ENCODE assay signal across 8 mouse cellular contexts in genomic region chr13:59556670-59557069, GRCm38 (mm10). TPM values are rescaled to one million over a fixed set of nuclear protein-coding genes. Genes with fewer than 3 reads are reported as not detected.
DNase-seq lines count a peak whose midpoint lies in the region; ATAC-seq and TF ChIP-seq lines count a peak whose summit lies in the region.

No protein-coding gene starts in this region.

- H3K4me3 ChIP-seq in E14TG2a.4 (replicated peaks; ENCODE audit: low read length): peak overlapping the region; percentile 89
- peak overlapping the region; percentile 61 to 87 for H3K4me3 ChIP-seq in heart, embryonic 14.5 days (ENCODE audit: control insufficient read depth in 1 of 2, insufficient read depth in 1 of 2, low read depth in 1 of 2, low read length in 2 of 2)
- H3K4me3 ChIP-seq in kidney, postnatal 0 days (replicated peaks; ENCODE audit: low read depth, low read length): peak overlapping the region; percentile 80
- H3K4me3 ChIP-seq in lung, embryonic 16.5 days (ENCODE audit: low read length): peak overlapping the region; percentile 81
- H3K4me3 ChIP-seq in olfactory bulb, adult 2 months (ENCODE audit: insufficient read depth, low read depth, low read length): peak overlapping the region; percentile 97

- H3K9ac ChIP-seq in heart, embryonic 14.5 days (ENCODE audit: low read length): peak overlapping the region; percentile 85
- peak overlapping the region; percentile 78 for H3K9ac ChIP-seq in kidney, postnatal 0 days (ENCODE audit: low read depth, low read length)
- peak overlapping the region; percentile 81 for H3K9ac ChIP-seq in lung, embryonic 16.5 days (ENCODE audit: low read length)

- no peaks in the 10 kb centered on the region for H3K36me3 ChIP-seq in E14TG2a.4 (ENCODE audit: insufficient read depth, low read length)
- H3K36me3 ChIP-seq in heart, embryonic 14.5 days (ENCODE audit: control insufficient read depth, insufficient read depth, low read length): no peaks in the 10 kb centered on the region
- no peaks in the 10 kb centered on the region for H3K36me3 ChIP-seq in kidney, postnatal 0 days (ENCODE audit: insufficient read depth, low read length)
- H3K36me3 ChIP-seq in lung, embryonic 16.5 days (ENCODE audit: control insufficient read depth, insufficient read depth, low read length): no peaks in the 10 kb centered on the region

- ATAC-seq in erythroid progenitor cell, adult 5-6 weeks (replicated peaks; ENCODE audit: low FRiP score, poor library complexity, severe bottlenecking): peak; percentile 90
- peak; percentile 57 for ATAC-seq in heart, embryonic 14.5 days (ENCODE audit: insufficient number of reproducible peaks, insufficient read depth, low FRiP score, low read depth)
- ATAC-seq in kidney, postnatal 0 days (replicated peaks; ENCODE audit: low FRiP score, low read depth): peak; percentile 84
- peak; percentile 81 for ATAC-seq in lung, embryonic 16.5 days (ENCODE audit: low read depth)

- no peak for TF ChIP-seq POLR2A in brain, embryonic 14.5 days (IDR thresholded peaks at IDR 0.05; ENCODE audit: borderline replicate concordance, extremely low read depth, insufficient read depth, insufficient read length, poor library complexity, severe bottlenecking)
- no peak for TF ChIP-seq POLR2A in olfactory bulb, adult 2 months (IDR thresholded peaks at IDR 0.05; ENCODE audit: insufficient read depth, low read depth, low read length)

- H3K4me1 ChIP-seq in E14TG2a.4 (replicated peaks; ENCODE audit: low read depth, low read length): peaks cover 25% of the 10 kb centered on the region
- H3K4me1 ChIP-seq in heart, embryonic 14.5 days (ENCODE audit: control insufficient read depth in 2 of 2, insufficient read depth in 2 of 2, low read length in 2 of 2): peaks cover 4 to 11% of the 10 kb centered on the region in 2 experiments
- H3K4me1 ChIP-seq in kidney, postnatal 0 days (replicated peaks; ENCODE audit: insufficient read depth, low read length): peaks cover 12% of the 10 kb centered on the region; the same call in 1 of the 2 replicates
- peaks cover 15% of the 10 kb centered on the region for H3K4me1 ChIP-seq in lung, embryonic 16.5 days (replicated peaks; ENCODE audit: control insufficient read depth, insufficient read depth, low read length)
- H3K4me1 ChIP-seq in olfactory bulb, adult 2 months (ENCODE audit: control insufficient read depth, insufficient read depth, low read length): peaks cover 7% of the 10 kb centered on the region

- WGBS in heart, embryonic 14.5 days: 1% methylated on average over 30 of the region's 45 CpGs
- WGBS in kidney, postnatal 0 days: 1% methylated on average over 26 of the region's 45 CpGs
- WGBS in lung, embryonic 16.5 days: 1% methylated on average over 25 of the region's 45 CpGs
- WGBS in olfactory bulb, adult 2 months: under 1% methylated on average over 45 of the region's 45 CpGs

- DNase-seq in brain, embryonic 14.5 days (ENCODE audit: low read depth): peak; percentile 46
- peak; percentile 74 for DNase-seq in kidney, postnatal 0 days (ENCODE audit: low spot score)
- DNase-seq in thymus, postnatal 0 days (ENCODE audit: low spot score): peak; percentile 30

- peak overlapping the region; percentile 96 for H3K4me2 ChIP-seq in heart, embryonic 14.5 days (ENCODE audit: low read length)
- H3K4me2 ChIP-seq in kidney, postnatal 0 days (ENCODE audit: low read length): peak overlapping the region; percentile 83
- H3K4me2 ChIP-seq in lung, embryonic 16.5 days (ENCODE audit: low read depth, low read length): peak overlapping the region; percentile 94

- peaks cover 26% of the 10 kb centered on the region for H3K27me3 ChIP-seq in E14TG2a.4 (ENCODE audit: insufficient read depth, low read length)
- H3K27me3 ChIP-seq in heart, embryonic 14.5 days (ENCODE audit: control insufficient read depth, insufficient read depth, low read length): no peaks in the 10 kb centered on the region
- H3K27me3 ChIP-seq in kidney, postnatal 0 days (ENCODE audit: insufficient read depth, low read length): no peaks in the 10 kb centered on the region
- H3K27me3 ChIP-seq in lung, embryonic 16.5 days (ENCODE audit: control insufficient read depth, insufficient read depth, low read depth, low read length): no peaks in the 10 kb centered on the region

- peak overlapping the region in 1 of 2 experiments; percentile 39; a peak in 2 of 4 replicates for H3K27ac ChIP-seq in heart, embryonic 14.5 days (replicated peaks in 1 of 2; ENCODE audit: control insufficient read depth in 1 of 2, insufficient read depth in 1 of 2, low read depth in 2 of 2, low read length in 2 of 2)
- peak overlapping the region; percentile 81 for H3K27ac ChIP-seq in kidney, postnatal 0 days
- H3K27ac ChIP-seq in lung, embryonic 16.5 days (ENCODE audit: low read length): peak overlapping the region; percentile 70
- peak overlapping the region; percentile 46; the same call in 1 of the 2 replicates for H3K27ac ChIP-seq in olfactory bulb, adult 2 months (ENCODE audit: insufficient read depth, low read depth, low read length)

- H3K9me3 ChIP-seq in E14TG2a.4 (ENCODE audit: low read length): no peaks in the 10 kb centered on the region
- H3K9me3 ChIP-seq in heart, embryonic 14.5 days (ENCODE audit: control insufficient read depth, low read length): no peaks in the 10 kb centered on the region
- no peaks in the 10 kb centered on the region for H3K9me3 ChIP-seq in kidney, postnatal 0 days (replicated peaks; ENCODE audit: low read length)
- H3K9me3 ChIP-seq in lung, embryonic 16.5 days (ENCODE audit: control insufficient read depth, low read length): no peaks in the 10 kb centered on the region

- TF ChIP-seq CTCF in E14TG2a.4 (conservative IDR thresholded peaks at IDR 0.05; ENCODE audit: low read length): no peak
- no peak for TF ChIP-seq CTCF in brain, embryonic 14.5 days (IDR thresholded peaks at IDR 0.05; ENCODE audit: borderline replicate concordance, extremely low read depth, insufficient read depth, insufficient read length)
- TF ChIP-seq CTCF in kidney, postnatal 0 days (IDR thresholded peaks at IDR 0.05; ENCODE audit: low read depth): no peak
- no peak for TF ChIP-seq CTCF in olfactory bulb, adult 2 months (IDR thresholded peaks at IDR 0.05; ENCODE audit: insufficient read depth, low read depth, low read length)

RNA-seq across cellular contexts. Expression of gene Agtpbp1, which starts 28.4 kb away (rescaled TPM):
- polyA plus RNA-seq in brain, embryonic 14.5 days (2012; rRNA removed): 35.8 and 50.1 TPM in 2 replicates
- total RNA-seq in erythroid progenitor cell, adult 5-6 weeks (2015; ENCODE audit: low replicate concordance): 35.7 and 83.4 TPM in 2 replicates
- total RNA-seq in erythroid progenitor cell, adult 5-6 weeks (2017; ENCODE audit: low replicate concordance): 45.5 and 71.2 TPM in 2 replicates
- polyA plus RNA-seq in heart, embryonic 14.5 days (2014; fragmentation: Nextera tagmentation; extraction: Ambion mirVana): 14.9 and 15.1 TPM in 2 replicates
- 10.1 and 13.9 TPM in 2 replicates for polyA plus RNA-seq in kidney, postnatal 0 days (2015; fragmentation: Nextera tagmentation; extraction: Ambion mirVana)
- 17.8 and 19.3 TPM in 2 replicates for polyA plus RNA-seq in lung, embryonic 16.5 days (2015; fragmentation: Nextera tagmentation; extraction: Ambion mirVana)
- polyA plus RNA-seq in olfactory bulb, adult 2 months (2012; ENCODE audit: insufficient read depth, insufficient read length, low replicate concordance, missing spikeins): not detected in 2 replicates
- 14.9 and 16.3 TPM in 2 replicates for polyA plus RNA-seq in thymus, postnatal 0 days (2015; fragmentation: Nextera tagmentation; extraction: Ambion mirVana)

RNA-seq across cellular contexts. Expression of gene Naa35, which starts 28.4 kb away (rescaled TPM):
- 114 and 119 TPM in 2 replicates for polyA plus RNA-seq in brain, embryonic 14.5 days (2012; rRNA removed)
- 23.8 and 28.5 TPM in 2 replicates for total RNA-seq in erythroid progenitor cell, adult 5-6 weeks (2015; ENCODE audit: low replicate concordance)
- total RNA-seq in erythroid progenitor cell, adult 5-6 weeks (2017; ENCODE audit: low replicate concordance): 47.2 and 53.1 TPM in 2 replicates
- 54.4 and 70.3 TPM in 2 replicates for polyA plus RNA-seq in heart, embryonic 14.5 days (2014; fragmentation: Nextera tagmentation; extraction: Ambion mirVana)
- polyA plus RNA-seq in kidney, postnatal 0 days (2015; fragmentation: Nextera tagmentation; extraction: Ambion mirVana): 87.2 and 91.9 TPM in 2 replicates
- polyA plus RNA-seq in lung, embryonic 16.5 days (2015; fragmentation: Nextera tagmentation; extraction: Ambion mirVana): 88.8 and 96.9 TPM in 2 replicates
- not detected in 2 replicates for polyA plus RNA-seq in olfactory bulb, adult 2 months (2012; ENCODE audit: insufficient read depth, insufficient read length, low replicate concordance, missing spikeins)
- polyA plus RNA-seq in thymus, postnatal 0 days (2015; fragmentation: Nextera tagmentation; extraction: Ambion mirVana): 65.9 and 78.4 TPM in 2 replicates

Comparison
In these comparisons a context has a peak if more than half of its experiments do, and no peak if none do; other contexts are left out.
1. RNA of gene Naa35, which starts 28.4 kb away (polyA plus RNA-seq): 114 to 119 TPM in brain, embryonic 14.5 days, 88.8 to 96.9 TPM in lung, embryonic 16.5 days, 87.2 to 91.9 TPM in kidney, postnatal 0 days, 65.9 to 78.4 TPM in thymus, postnatal 0 days and 54.4 to 70.3 TPM in heart, embryonic 14.5 days; not detected in olfactory bulb, adult 2 months; every median in the first group is over 10 times any median in the second.
2. Peak in every context shown above with its lines, with median percentiles within 50 percentile points of each other: H3K4me3 ChIP-seq, DNase-seq, ATAC-seq, H3K4me2 ChIP-seq and H3K9ac ChIP-seq.